Mouse (Mus musculus) small intestine, adult 2 months (tissue): ENCODE data around the gene Fnip2.

Experiments
- CTCF ChIP-seq: fragments of 200-500 bp; IDR thresholded peaks from 2 replicates; pipeline ENCODE4 v1.5.1; 2012; ENCODE audit warnings: low read depth, mild to moderate bottlenecking, control low read depth, inconsistent platforms, low read length, moderate library complexity, mixed read lengths; ENCODE audit not compliant: insufficient replicate concordance, insufficient read length; ENCODE audit errors: extremely low read depth
- POLR2A ChIP-seq: fragments of 200-500 bp; IDR thresholded peaks from 2 replicates; pipeline ENCODE4 v1.6.1; 2012; ENCODE audit warnings: low read depth, mild to moderate bottlenecking, control low read depth, inconsistent platforms, low read length, moderate library complexity

GRCm38 (mm10) chr3:79549751-79550393 lies 17.7 kb downstream of the Fnip2 start:
- TF ChIP-seq POLR2A (no peak), CTCF (no peak)
